Mouse (Mus musculus) CH12.LX (cell line): ENCODE results near the gene Cradd.

ENCODE experiments used
- CTCF ChIP-seq, 2 experiments: IDR thresholded peaks in 1 of 2; conservative IDR thresholded peaks in 1 of 2; 2 replicates each; pipeline ENCODE4 v1.5.1; 2011 to 2012; ENCODE audit warnings: low read depth in 2 of 2, low read length in 2 of 2, improper control_type of control experiment in 1 of 2, inconsistent platforms in 1 of 2, mild to moderate bottlenecking in 1 of 2, moderate library complexity in 1 of 2
- TCF12 ChIP-seq: IDR thresholded peaks from 2 replicates; pipeline ENCODE4 v1.6.1; 2014; ENCODE audit warnings: low read depth, mild to moderate bottlenecking, inconsistent platforms, low read length, improper control_type of control experiment

- TF ChIP-seq CTCF (conservative IDR thresholded peaks at IDR 0.05 in 1 of 2, IDR thresholded peaks at IDR 0.05 in 1 of 2; ENCODE audit: low read depth in 2 of 2, low read length in 2 of 2) (no peak), TCF12 (no peak)
These were observed 170.7 kb downstream of the Cradd start for GRCm38 (mm10) chr10:95153224-95153623.
